Mouse (Mus musculus): ENCODE measurements around the gene Olfr948. TPM values are rescaled to one million over a fixed set of nuclear protein-coding genes. Genes with fewer than 3 reads are reported as not detected.

The Olfr948 gene
- not detected for polyA plus RNA-seq (2017; shearing (Covaris generic))

GRCm38 (mm10) chr9:39325945-39326344 is at the start of gene Olfr948:
TSS of gene Olfr948 (minus strand) at chr9:39326045.

GRCm38 (mm10) chr9:39276718-39277117 is 49.1 kb downstream of the Olfr948 start, which contains the start of gene Olfr945:
TSS of gene Olfr945 (minus strand) at chr9:39276818.

Other genes starting within 250 kb of the Olfr948 start
- gene Olfr938, start 247.2 kb downstream of the Olfr948 start, polyA plus RNA-seq (2017; shearing (Covaris generic)): not detected
- gene Olfr27, start 197.9 kb downstream of the Olfr948 start, polyA plus RNA-seq (2017; shearing (Covaris generic)): not detected
- 0.05 TPM for gene Olfr943, start 159.7 kb downstream of the Olfr948 start, polyA plus RNA-seq (2017; shearing (Covaris generic))
- not detected for gene Olfr944, start 124.1 kb downstream of the Olfr948 start, polyA plus RNA-seq (2017; shearing (Covaris generic))
- not detected for gene Olfr1537, start 76.1 kb downstream of the Olfr948 start, polyA plus RNA-seq (2017; shearing (Covaris generic))
- not detected for gene Olfr945, start 49.2 kb downstream of the Olfr948 start, polyA plus RNA-seq (2017; shearing (Covaris generic))
- not detected for gene Olfr951, start 61.4 kb upstream of the Olfr948 start, polyA plus RNA-seq (2017; shearing (Covaris generic))
- gene Olfr952, start 101.1 kb upstream of the Olfr948 start, polyA plus RNA-seq (2017; shearing (Covaris generic)): not detected
- gene Olfr954, start 130.7 kb upstream of the Olfr948 start, polyA plus RNA-seq (2017; shearing (Covaris generic)): not detected
- gene Olfr955, start 145.9 kb upstream of the Olfr948 start, polyA plus RNA-seq (2017; shearing (Covaris generic)): not detected
- not detected for gene Olfr44, start 167.9 kb upstream of the Olfr948 start, polyA plus RNA-seq (2017; shearing (Covaris generic))
- not detected for gene Olfr957, start 189.8 kb upstream of the Olfr948 start, polyA plus RNA-seq (2017; shearing (Covaris generic))
- gene Olfr958, start 228.0 kb upstream of the Olfr948 start, polyA plus RNA-seq (2017; shearing (Covaris generic)): not detected
- not detected for gene Olfr959, start 249.5 kb upstream of the Olfr948 start, polyA plus RNA-seq (2017; shearing (Covaris generic))

Measured in CD4-positive, CD25-positive, alpha-beta regulatory T cell (primary cell).